Comparison of ENCODE assay signal across 8 mouse cellular contexts in genomic region chr17:47144460-47144859, GRCm38 (mm10).
A peak's percentile ranks its signal among the peaks of the same experiment; 100 is the strongest.
DNase-seq lines count a peak whose midpoint lies in the region; ATAC-seq and TF ChIP-seq lines count a peak whose summit lies in the region.
"Had no signal": no experiment of that assay in that cellular context is flagged by ENCODE, and none has a peak within 500 bp of the region (broad histone marks: within the 10 kb centered on the region; RNA-seq: fewer than 3 reads in every experiment).

No protein-coding gene starts in this region.

- DNase-seq in layer of hippocampus, adult 2 months (ENCODE audit: low spot score in 2 of 2), result no peak
- DNase-seq in layer of hippocampus, adult 11-12 months (ENCODE audit: low spot score), result no peak
- DNase-seq in adrenal gland, postnatal 14 days, result peak; percentile 68
- DNase-seq in heart, postnatal 0 days (ENCODE audit: low spot score), result no peak
- DNase-seq in testis, postnatal 14 days (ENCODE audit: low spot score), result no peak

- no peak for ATAC-seq in heart, postnatal 0 days (ENCODE audit: insufficient read depth, low read depth)
- no peak for ATAC-seq in midbrain, embryonic 15.5 days (replicated peaks)
- ATAC-seq in intestine, embryonic 16.5 days, result no peak

- TF ChIP-seq CTCF in layer of hippocampus, adult 2 months (conservative IDR thresholded peaks at IDR 0.05), result no peak
- TF ChIP-seq CTCF in heart, postnatal 0 days (IDR thresholded peaks at IDR 0.05; ENCODE audit: low read depth), result no peak

- H3K27ac ChIP-seq in layer of hippocampus, adult 2 months, result peak overlapping the region; percentile 72
- H3K27ac ChIP-seq in heart, postnatal 0 days (ENCODE audit: low read depth), result peak overlapping the region; percentile 21; the same call in 1 of the 2 replicates
- peak overlapping the region; percentile 40 for H3K27ac ChIP-seq in midbrain, embryonic 15.5 days
- H3K27ac ChIP-seq in intestine, embryonic 16.5 days (ENCODE audit: low read length), result no peak overlapping the region
- H3K27ac ChIP-seq: limb, embryonic 15.5 days had no signal

- no peaks in the 10 kb centered on the region for H3K27me3 ChIP-seq in heart, postnatal 0 days (ENCODE audit: control insufficient read depth, insufficient read depth, low read length)
- no peaks in the 10 kb centered on the region for H3K27me3 ChIP-seq in midbrain, embryonic 15.5 days (replicated peaks)
- no peaks in the 10 kb centered on the region for H3K27me3 ChIP-seq in intestine, embryonic 16.5 days (replicated peaks; ENCODE audit: control insufficient read depth, insufficient read depth, low read length)
- H3K27me3 ChIP-seq: limb, embryonic 15.5 days had no signal

- 22% methylated on average over 7 of the region's 7 CpGs for WGBS in heart, postnatal 0 days
- 56% methylated on average over 7 of the region's 7 CpGs for WGBS in midbrain, embryonic 15.5 days
- WGBS in intestine, embryonic 16.5 days, result 51% methylated on average over 7 of the region's 7 CpGs

- no peak overlapping the region for H3K4me2 ChIP-seq in heart, postnatal 0 days (ENCODE audit: low read depth, low read length)
- peak overlapping the region; percentile 79 for H3K4me2 ChIP-seq in midbrain, embryonic 15.5 days
- H3K4me2 ChIP-seq in intestine, embryonic 16.5 days (ENCODE audit: low read depth, low read length), result no peak overlapping the region

- no peaks in the 10 kb centered on the region for H3K36me3 ChIP-seq in heart, postnatal 0 days (replicated peaks; ENCODE audit: control insufficient read depth, insufficient read depth, low read length)
- no peaks in the 10 kb centered on the region for H3K36me3 ChIP-seq in midbrain, embryonic 15.5 days (replicated peaks)
- H3K36me3 ChIP-seq in intestine, embryonic 16.5 days (ENCODE audit: control insufficient read depth, insufficient read depth, low read length), result no peaks in the 10 kb centered on the region

- peak overlapping the region; percentile 83 for H3K4me3 ChIP-seq in layer of hippocampus, adult 2 months
- H3K4me3 ChIP-seq in heart, postnatal 0 days (ENCODE audit: low read depth, low read length), result no peak overlapping the region
- H3K4me3 ChIP-seq in midbrain, embryonic 15.5 days, result peak overlapping the region; percentile 54
- no peak overlapping the region for H3K4me3 ChIP-seq in intestine, embryonic 16.5 days (ENCODE audit: low read length)
- H3K4me3 ChIP-seq: limb, embryonic 15.5 days had no signal

- H3K9me3 ChIP-seq in heart, postnatal 0 days (replicated peaks; ENCODE audit: control insufficient read depth, low read length), result no peaks in the 10 kb centered on the region
- H3K9me3 ChIP-seq in midbrain, embryonic 15.5 days, result no peaks in the 10 kb centered on the region
- no peaks in the 10 kb centered on the region for H3K9me3 ChIP-seq in intestine, embryonic 16.5 days (ENCODE audit: control insufficient read depth, low read length)
- H3K9me3 ChIP-seq: limb, embryonic 15.5 days had no signal

- H3K9ac ChIP-seq in heart, postnatal 0 days (replicated peaks; ENCODE audit: low read depth, low read length), result no peak overlapping the region
- H3K9ac ChIP-seq in midbrain, embryonic 15.5 days, result peak overlapping the region; percentile 7; the same call in 1 of the 2 replicates
- H3K9ac ChIP-seq in intestine, embryonic 16.5 days (ENCODE audit: low read depth, low read length), result no peak overlapping the region
- H3K9ac ChIP-seq: limb, embryonic 15.5 days had no signal

- H3K4me1 ChIP-seq in heart, postnatal 0 days (ENCODE audit: control insufficient read depth, insufficient read depth), result peaks cover 13% of the 10 kb centered on the region
- peaks cover 56% of the 10 kb centered on the region for H3K4me1 ChIP-seq in midbrain, embryonic 15.5 days
- peaks cover 28% of the 10 kb centered on the region for H3K4me1 ChIP-seq in intestine, embryonic 16.5 days (ENCODE audit: control insufficient read depth, insufficient read depth, low read length)

- TF ChIP-seq EP300 in heart, postnatal 0 days (IDR thresholded peaks at IDR 0.05; ENCODE audit: low read depth), result no peak

Comparison
In these comparisons a context has a peak if more than half of its experiments do, and no peak if none do; other contexts are left out.
1. H3K4me3 ChIP-seq: peak in layer of hippocampus, adult 2 months (single experiment) and midbrain, embryonic 15.5 days (single experiment); none in heart, postnatal 0 days (single experiment) and intestine, embryonic 16.5 days (single experiment).